Mouse (Mus musculus): ENCODE results near the gene Ankrd13a.

- TF ChIP-seq CTCF (IDR thresholded peaks at IDR 0.05; ENCODE audit: insufficient read depth, low read depth, low read length) = no peak
- TF ChIP-seq POLR2A (IDR thresholded peaks at IDR 0.05; ENCODE audit: insufficient read depth, low read depth, low read length) = no peak
Measured at GRCm38 (mm10) chr5:114782991-114783390, 8.5 kb downstream of the Ankrd13a start.

Data from olfactory bulb, adult 2 months (tissue).